Mouse (Mus musculus): ENCODE measurements around the gene Lgsn.

GRCm38 (mm10) chr1:31190237-31190866 is 14.2 kb downstream of the Lgsn start:
- TF ChIP-seq GATA1 (IDR thresholded peaks at IDR 0.05; ENCODE audit: borderline replicate concordance, low read length), result no peak
- TF ChIP-seq CTCF (IDR thresholded peaks at IDR 0.05; ENCODE audit: low read depth, low read length), result no peak
- no peak for TF ChIP-seq TAL1 (conservative IDR thresholded peaks at IDR 0.05; ENCODE audit: low read depth, low read length)
- no peak for TF ChIP-seq POLR2AphosphoS5 (IDR thresholded peaks at IDR 0.05; ENCODE audit: insufficient replicate concordance, low read depth, low read length)

Measured in G1E (cell line).